Mouse (Mus musculus): ENCODE data around the gene Cnpy4. TPM values are rescaled to one million over a fixed set of nuclear protein-coding genes. Genes with fewer than 3 reads are reported as not detected.

The Cnpy4 gene
- 45.8 and 46.3 TPM in 2 replicates for polyA plus RNA-seq (2016; fragmentation: Nextera tagmentation; extraction: Ambion mirVana)

DNA sequence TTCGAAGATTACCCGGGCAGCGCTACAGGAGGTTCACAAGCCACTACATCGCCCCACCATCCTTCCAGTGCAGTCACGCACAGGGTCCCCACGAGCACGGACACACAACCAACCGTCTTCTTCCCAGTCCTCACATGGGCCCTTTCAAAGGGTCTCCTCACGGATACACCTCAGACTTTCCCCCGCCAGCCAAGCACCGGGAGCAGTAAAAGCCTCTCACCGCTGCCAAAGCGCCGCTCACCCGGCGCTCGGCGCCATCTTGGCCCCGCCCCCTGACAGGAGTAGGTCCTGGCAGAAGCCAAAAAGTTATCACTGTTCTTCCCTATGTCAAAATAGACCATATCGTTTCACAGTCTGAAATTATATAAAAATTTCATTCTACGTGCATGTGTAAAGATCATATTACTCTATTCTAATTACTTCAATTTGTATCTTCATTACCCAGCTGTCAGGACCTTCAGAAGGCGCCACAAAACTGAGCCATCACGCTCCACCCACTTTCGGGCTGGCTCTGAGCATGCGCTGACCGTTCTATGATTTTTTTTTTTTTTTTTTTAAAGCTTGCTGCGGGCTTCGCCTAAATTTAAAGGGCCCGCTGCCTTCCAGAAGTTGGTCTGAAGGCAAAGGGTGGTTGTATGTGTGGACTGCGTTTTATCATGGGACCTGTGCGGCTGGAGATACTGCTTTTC lies at the start of gene Cnpy4, which contains the start of gene Taf6:
Gene Cnpy4 (plus strand): TSS at position 536 of the 689 bp plus-strand sequence.
Gene Taf6 (minus strand): TSS at position 502 of the 689 bp plus-strand sequence.
- Histone ChIP-seq H3K4me1 (peaks cover 19% of the 10 kb centered on the region), H3K4me3 (peak within 1 kb of the TSS; percentile 72), H3K4me2 (replicated peaks) (peak within 1 kb of the TSS; percentile 63), H3K27me3 (no peaks in the 10 kb centered on the region), H3K9me3 (replicated peaks) (no peaks in the 10 kb centered on the region), H3K36me3 (peaks cover 46% of the 10 kb centered on the region), H3K27ac (peak within 1 kb of the TSS; percentile 78), H3K9ac (peak within 1 kb of the TSS; percentile 85)
- under 1% methylated on average over 31 of the region's 31 CpGs for WGBS
- ATAC-seq (ENCODE audit: low FRiP score), result peak; percentile 82

DNA sequence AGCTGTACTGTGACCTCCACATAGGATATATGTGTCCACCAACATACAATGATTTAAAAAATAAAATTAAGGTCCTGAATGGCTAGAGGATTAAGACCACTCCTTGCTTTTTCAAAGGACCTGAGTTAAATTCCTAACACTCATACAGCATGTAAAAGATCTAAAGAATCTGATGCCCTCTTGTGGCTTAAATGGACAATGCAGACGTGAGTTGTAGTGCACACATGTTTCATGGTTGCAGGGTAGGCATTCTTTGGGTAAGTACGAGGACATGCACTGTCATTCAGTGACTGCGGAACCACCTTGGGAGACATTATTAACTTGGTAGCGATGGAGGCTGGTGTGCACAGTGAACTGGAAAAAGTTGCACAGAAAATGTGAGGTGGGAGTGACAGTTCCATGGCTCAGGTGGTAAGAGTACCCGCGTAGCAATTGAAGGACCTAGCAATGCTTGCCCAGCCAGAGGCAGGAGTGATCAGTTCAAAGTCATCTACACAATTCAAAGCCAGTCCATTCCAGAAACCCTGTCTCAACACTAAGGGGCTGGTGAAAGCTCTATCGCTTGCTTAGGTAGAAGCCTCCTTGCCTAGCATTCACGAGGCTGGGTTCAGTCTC lies 49.2 kb upstream of the Cnpy4 start:
- ATAC-seq (ENCODE audit: low FRiP score), result peak; percentile 54; the same call in 1 of the 2 replicates
- WGBS, result 61% methylated on average over 8 of the region's 8 CpGs
- H3K4me1 ChIP-seq, result no peaks in the 10 kb centered on the region
- no peak overlapping the region for H3K4me2 ChIP-seq (replicated peaks)
- no peak overlapping the region for H3K9ac ChIP-seq
- H3K4me3 ChIP-seq, result no peak overlapping the region
- no peak overlapping the region for H3K27ac ChIP-seq
- H3K27me3 ChIP-seq, result no peaks in the 10 kb centered on the region
- H3K36me3 ChIP-seq, result peaks cover 47% of the 10 kb centered on the region
- H3K9me3 ChIP-seq (replicated peaks), result no peaks in the 10 kb centered on the region

DNA sequence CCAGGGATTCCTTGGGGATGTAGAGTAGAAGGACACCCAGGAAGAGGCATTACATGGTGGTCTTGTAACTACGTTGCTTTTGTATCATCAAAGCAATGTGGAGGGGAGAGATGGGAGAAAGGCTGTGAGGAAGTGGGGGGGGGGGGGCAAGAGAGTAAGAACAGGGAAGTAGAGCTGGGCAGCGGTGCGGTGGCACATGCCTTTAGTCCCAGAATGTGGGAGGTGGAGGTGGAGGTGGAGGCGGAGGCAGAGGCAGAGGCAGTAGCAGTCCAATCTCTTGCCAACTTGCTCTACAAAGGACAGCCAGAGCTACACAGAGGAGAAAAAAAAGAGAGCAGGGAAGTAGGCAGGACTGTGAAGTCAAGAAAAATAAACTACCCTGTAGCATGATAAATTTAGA lies 48.7 kb upstream of the Cnpy4 start:
- WGBS, result 83% methylated on average over 4 of the region's 4 CpGs
- no peak overlapping the region for H3K9ac ChIP-seq
- peaks cover 47% of the 10 kb centered on the region for H3K36me3 ChIP-seq
- H3K4me3 ChIP-seq, result no peak overlapping the region
- no peaks in the 10 kb centered on the region for H3K9me3 ChIP-seq (replicated peaks)
- H3K4me1 ChIP-seq, result no peaks in the 10 kb centered on the region
- ATAC-seq (ENCODE audit: low FRiP score), result no peak
- no peak overlapping the region for H3K27ac ChIP-seq
- H3K4me2 ChIP-seq (replicated peaks), result no peak overlapping the region
- H3K27me3 ChIP-seq, result no peaks in the 10 kb centered on the region

DNA sequence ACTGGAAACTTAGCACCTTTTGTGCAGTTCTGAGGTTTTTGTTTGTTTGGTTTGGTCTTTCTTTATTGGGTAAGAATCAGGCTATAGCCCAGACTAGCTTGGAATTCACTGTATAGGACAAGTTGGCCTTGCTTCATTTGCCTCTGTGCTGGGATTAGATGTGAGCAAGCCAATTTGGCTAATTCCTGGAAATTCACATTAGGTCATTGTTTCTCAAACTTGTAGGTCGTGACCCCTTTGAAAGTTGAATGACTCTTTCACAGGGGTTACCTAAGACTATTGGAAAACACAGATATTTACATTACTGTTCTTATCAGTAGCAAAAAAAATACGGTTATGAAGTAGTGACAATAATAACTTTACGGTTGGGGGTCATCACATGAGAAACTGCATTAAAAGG lies 32.9 kb upstream of the Cnpy4 start:
- Histone ChIP-seq H3K36me3 (peaks cover 31% of the 10 kb centered on the region), H3K27me3 (no peaks in the 10 kb centered on the region), H3K27ac (no peak overlapping the region), H3K4me2 (replicated peaks) (peak overlapping the region; percentile 74), H3K4me3 (peak overlapping the region; percentile 80), H3K9ac (peak overlapping the region; percentile 93), H3K4me1 (peaks cover 10% of the 10 kb centered on the region), H3K9me3 (replicated peaks) (no peaks in the 10 kb centered on the region)
- 92% methylated on average over 3 of the region's 3 CpGs for WGBS
- ATAC-seq (ENCODE audit: low FRiP score), result no peak

DNA sequence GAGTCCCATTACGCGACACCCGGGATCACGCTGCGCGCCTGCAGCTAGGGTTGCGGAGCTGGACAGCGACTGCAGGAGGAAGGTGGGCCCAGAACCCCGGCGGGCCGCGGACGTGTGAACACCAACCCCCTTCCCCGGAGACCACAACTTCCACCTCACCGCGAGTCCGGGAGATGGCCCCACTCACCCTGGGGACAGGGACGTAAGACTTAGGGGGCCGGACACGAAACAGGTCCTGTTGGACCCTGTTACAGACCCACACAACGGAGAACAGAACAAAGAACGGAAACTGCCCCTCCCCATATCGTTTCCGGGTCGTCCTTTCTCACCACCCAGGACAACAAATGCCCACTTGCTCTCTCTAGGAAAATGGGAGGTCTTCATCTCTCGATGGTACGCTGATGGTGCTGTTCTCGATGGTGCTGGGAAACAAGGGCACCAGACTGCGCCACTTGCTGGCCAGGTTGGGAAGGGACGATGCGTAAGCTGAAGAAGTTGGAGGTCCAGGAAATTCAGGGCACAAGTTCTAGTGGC lies 31.8 kb upstream of the Cnpy4 start, which contains the start of gene Zfp113:
Gene Zfp113 (minus strand): TSS at position 302 of the 534 bp plus-strand sequence.
- peak within 1 kb of the TSS; percentile 93 for H3K9ac ChIP-seq
- H3K4me2 ChIP-seq (replicated peaks), result peak within 1 kb of the TSS; percentile 74
- peak within 1 kb of the TSS; percentile 80 for H3K4me3 ChIP-seq
- H3K9me3 ChIP-seq (replicated peaks), result no peaks in the 10 kb centered on the region
- peaks cover 12% of the 10 kb centered on the region for H3K4me1 ChIP-seq
- peak; percentile 97 for ATAC-seq (ENCODE audit: low FRiP score)
- peak within 1 kb of the TSS; percentile 97 for H3K27ac ChIP-seq
- H3K27me3 ChIP-seq, result no peaks in the 10 kb centered on the region
- H3K36me3 ChIP-seq, result peaks cover 26% of the 10 kb centered on the region
- WGBS, result under 1% methylated on average over 31 of the region's 31 CpGs

DNA sequence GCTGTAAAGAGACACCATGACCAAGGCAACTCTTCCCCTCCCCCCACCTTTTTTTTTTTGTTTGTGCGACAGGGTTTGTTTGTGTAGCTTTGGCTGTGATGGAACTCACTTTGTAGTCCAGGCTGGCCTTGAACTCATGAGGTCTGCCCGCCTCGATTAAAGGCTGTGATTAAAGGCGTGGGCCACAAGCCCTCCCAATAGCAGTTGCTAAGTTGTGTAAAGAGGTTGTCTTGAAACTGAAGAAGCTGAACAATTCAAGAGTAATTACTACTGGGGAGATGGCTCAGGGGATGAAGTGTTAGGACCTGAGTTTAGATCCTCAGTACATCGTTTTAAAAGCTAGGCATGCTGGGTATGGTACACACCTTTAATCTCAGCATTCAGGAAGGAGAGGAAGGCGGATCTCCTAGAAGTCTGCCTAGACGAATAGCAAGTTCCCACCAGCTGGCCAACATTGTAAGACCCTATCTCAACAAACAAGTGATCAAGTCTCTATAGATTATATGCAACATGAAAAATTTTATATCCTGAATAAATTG lies 27.0 kb upstream of the Cnpy4 start:
- H3K27me3 ChIP-seq, result no peaks in the 10 kb centered on the region
- 0 out of 2 replicates have a peak overlapping the region, but pooled peaks have one; percentile 84 for H3K9ac ChIP-seq
- WGBS, result 75% methylated on average over 7 of the region's 7 CpGs
- peaks cover 16% of the 10 kb centered on the region for H3K4me1 ChIP-seq
- H3K4me3 ChIP-seq, result peak overlapping the region; percentile 77
- H3K4me2 ChIP-seq (replicated peaks), result peak overlapping the region; percentile 82
- peak overlapping the region; percentile 80 for H3K27ac ChIP-seq
- H3K9me3 ChIP-seq (replicated peaks), result no peaks in the 10 kb centered on the region
- peak; percentile 1; the same call in 1 of the 2 replicates for ATAC-seq (ENCODE audit: low FRiP score)
- H3K36me3 ChIP-seq, result peaks cover 30% of the 10 kb centered on the region

DNA sequence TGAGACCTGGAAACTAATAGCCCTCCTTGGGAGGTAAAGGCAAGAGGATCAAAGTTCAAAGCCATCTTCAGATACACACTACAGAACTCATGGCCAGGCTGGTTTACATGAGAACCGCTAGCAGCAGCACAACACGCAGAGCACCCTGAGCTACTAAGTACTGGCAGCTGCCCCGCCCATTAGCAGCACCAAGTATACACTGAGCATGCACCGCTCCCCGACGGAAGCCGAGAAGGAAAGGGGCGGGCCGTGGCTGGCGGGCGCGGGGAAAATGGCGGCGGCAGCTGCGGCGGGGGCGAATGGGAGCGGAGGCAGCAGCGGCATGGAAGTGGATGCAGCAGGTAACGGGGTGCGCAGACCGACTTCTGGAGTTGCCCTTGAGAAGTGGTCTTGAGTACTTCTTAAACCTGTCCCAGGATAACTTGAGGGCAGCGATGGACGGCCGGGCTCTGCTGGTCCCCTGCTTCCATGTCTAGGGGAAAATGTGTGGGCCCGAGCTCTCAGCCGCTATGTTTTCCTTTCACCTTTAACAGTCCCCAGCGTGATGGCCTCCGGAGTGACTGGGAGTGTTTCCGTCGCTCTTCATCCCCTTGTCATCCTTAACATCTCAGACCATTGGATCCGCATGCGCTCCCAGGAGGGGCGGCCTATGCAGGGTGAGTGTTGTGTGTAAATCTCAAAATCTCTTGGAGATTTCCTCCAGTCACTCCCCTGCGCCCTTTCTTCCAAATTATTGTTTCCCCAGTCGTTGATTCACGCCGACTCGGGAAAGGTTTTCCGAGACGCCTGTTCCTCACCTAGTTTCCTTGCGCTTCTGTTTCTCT lies 26.2 kb upstream of the Cnpy4 start, which contains the start of gene Cops6:
Gene Cops6 (plus strand): TSS at position 230 of the 824 bp plus-strand sequence.
- under 1% methylated on average over 42 of the region's 42 CpGs for WGBS

DNA sequence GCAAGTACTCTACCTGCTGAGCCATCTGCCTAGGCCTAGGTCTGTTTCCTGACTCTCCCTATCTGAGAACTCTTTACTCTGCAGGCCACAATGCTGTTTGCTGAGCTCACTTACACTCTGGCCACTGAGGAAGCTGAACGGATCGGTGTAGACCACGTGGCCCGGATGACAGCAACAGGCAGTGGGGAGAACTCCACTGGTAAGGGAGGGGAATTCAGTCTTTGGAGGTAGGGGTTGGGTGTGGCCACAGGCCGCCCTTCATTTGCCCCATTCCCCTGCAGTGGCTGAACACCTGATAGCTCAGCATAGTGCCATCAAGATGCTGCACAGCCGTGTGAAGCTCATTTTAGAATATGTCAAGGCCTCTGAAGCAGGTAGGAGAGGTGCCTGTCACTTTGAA lies 24.2 kb upstream of the Cnpy4 start:
- H3K4me2 ChIP-seq (replicated peaks), result no peak overlapping the region
- H3K36me3 ChIP-seq, result peaks cover 57% of the 10 kb centered on the region

More for the DNA sequence above, 26.2 kb upstream of the Cnpy4 start, which contains the start of gene Cops6:
- peak; percentile 94 for ATAC-seq (ENCODE audit: low FRiP score)
- Histone ChIP-seq H3K4me1 (peaks cover 16% of the 10 kb centered on the region), H3K9me3 (replicated peaks) (no peaks in the 10 kb centered on the region), H3K27me3 (no peaks in the 10 kb centered on the region), H3K9ac (peak within 1 kb of the TSS; percentile 84), H3K4me2 (replicated peaks) (peak within 1 kb of the TSS; percentile 82), H3K36me3 (peaks cover 38% of the 10 kb centered on the region), H3K27ac (peak within 1 kb of the TSS; percentile 80), H3K4me3 (peak within 1 kb of the TSS; percentile 77)

DNA sequence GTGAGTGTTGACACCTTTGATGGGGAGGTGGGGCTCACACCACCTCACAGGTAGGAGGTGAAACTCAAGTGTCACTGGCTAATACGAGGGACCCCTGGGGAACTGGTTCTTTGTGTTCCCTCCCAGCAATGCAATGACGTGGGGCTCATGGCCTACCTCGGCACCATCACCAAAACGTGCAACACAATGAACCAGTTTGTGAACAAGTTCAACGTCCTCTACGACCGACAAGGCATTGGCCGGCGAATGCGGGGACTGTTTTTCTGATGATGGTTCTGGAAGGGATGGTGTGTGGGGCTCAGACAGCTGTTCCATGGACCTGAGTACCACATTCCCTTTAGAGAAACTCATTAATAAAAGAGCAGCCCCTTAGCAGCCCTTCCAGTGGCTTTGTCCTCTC lies 23.7 kb upstream of the Cnpy4 start:
- Histone ChIP-seq H3K9ac (no peak overlapping the region), H3K4me1 (peaks cover 16% of the 10 kb centered on the region), H3K27me3 (no peaks in the 10 kb centered on the region), H3K36me3 (peaks cover 63% of the 10 kb centered on the region), H3K9me3 (replicated peaks) (no peaks in the 10 kb centered on the region), H3K27ac (no peak overlapping the region), H3K4me2 (replicated peaks) (no peak overlapping the region), H3K4me3 (no peak overlapping the region)
- 71% methylated on average over 10 of the region's 10 CpGs for WGBS
- no peak for ATAC-seq (ENCODE audit: low FRiP score)

More for the DNA sequence above, 24.2 kb upstream of the Cnpy4 start:
- Histone ChIP-seq H3K27ac (no peak overlapping the region), H3K4me1 (peaks cover 16% of the 10 kb centered on the region), H3K4me3 (no peak overlapping the region), H3K27me3 (no peaks in the 10 kb centered on the region), H3K9ac (no peak overlapping the region), H3K9me3 (replicated peaks) (no peaks in the 10 kb centered on the region)
- WGBS, result 75% methylated on average over 6 of the region's 6 CpGs
- ATAC-seq (ENCODE audit: low FRiP score), result no peak

DNA sequence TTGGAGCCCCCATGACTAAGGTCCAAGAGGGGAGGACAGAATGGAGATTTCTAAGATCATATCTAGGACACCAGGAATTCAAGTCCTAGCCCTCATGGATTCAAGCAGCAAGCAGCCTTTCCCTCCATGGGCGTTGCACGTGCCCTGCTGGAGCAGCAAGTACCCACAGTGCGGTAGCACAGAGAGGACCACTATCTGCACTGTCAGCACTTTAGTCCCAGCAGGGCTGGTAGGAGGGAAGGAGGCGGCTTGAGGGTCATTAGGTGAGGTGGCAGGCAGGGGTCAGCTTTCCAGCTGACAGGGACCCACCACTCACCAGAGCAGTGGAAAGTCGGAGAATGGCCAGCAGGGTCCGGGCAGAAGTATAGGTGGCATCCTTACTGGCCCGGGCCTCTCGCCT lies 21.7 kb upstream of the Cnpy4 start:
- 80% methylated on average over 8 of the region's 8 CpGs for WGBS
- Histone ChIP-seq H3K36me3 (peaks cover 70% of the 10 kb centered on the region), H3K9ac (no peak overlapping the region), H3K4me1 (peaks cover 24% of the 10 kb centered on the region), H3K27ac (no peak overlapping the region), H3K4me3 (0 out of 2 replicates have a peak overlapping the region, but pooled peaks have one; percentile 2), H3K4me2 (replicated peaks) (no peak overlapping the region), H3K9me3 (replicated peaks) (no peaks in the 10 kb centered on the region), H3K27me3 (no peaks in the 10 kb centered on the region)
- no peak for ATAC-seq (ENCODE audit: low FRiP score)

DNA sequence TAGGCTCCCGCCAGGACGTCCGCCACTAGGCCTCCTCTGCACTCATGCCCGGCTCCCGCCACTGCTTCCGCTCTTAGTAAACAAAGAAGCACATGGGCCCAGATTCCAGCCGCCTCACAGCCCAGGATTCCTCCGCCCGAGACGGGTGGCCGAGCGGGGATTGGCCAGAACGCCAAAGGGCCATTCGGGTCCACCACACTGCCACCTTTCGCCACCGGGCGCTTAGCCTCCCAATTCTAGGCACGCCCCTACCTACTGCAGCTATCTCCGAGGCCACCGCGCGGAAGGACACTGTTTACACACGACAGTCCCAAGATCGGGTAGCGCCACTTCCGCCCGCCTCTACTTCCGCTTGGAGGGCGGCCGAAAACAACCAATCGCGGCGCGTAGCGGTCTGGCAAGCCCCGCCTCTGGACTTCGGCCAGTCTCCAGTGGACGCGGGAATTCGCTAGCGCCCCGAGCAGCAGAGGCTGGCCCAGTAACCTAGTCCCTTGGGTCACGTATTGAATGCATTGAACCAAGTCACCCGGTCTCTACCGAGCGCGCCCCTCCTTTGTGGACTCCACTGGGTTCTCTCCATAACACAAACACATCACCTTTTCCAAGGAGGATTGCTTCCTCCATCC lies 16.2 kb upstream of the Cnpy4 start:
- Histone ChIP-seq H3K36me3 (peaks cover 49% of the 10 kb centered on the region), H3K27me3 (no peaks in the 10 kb centered on the region), H3K27ac (peak overlapping the region; percentile 89), H3K4me1 (peaks cover 22% of the 10 kb centered on the region), H3K9me3 (replicated peaks) (no peaks in the 10 kb centered on the region), H3K4me3 (peak overlapping the region; percentile 74), H3K4me2 (replicated peaks) (peak overlapping the region; percentile 92), H3K9ac (peak overlapping the region; percentile 81)
- ATAC-seq (ENCODE audit: low FRiP score), result peak; percentile 90
- under 1% methylated on average over 47 of the region's 47 CpGs for WGBS
